Mouse (Mus musculus) right cerebral cortex, postnatal 10 days (tissue): Measurements from ENCODE around the gene Sorcs2.

ENCODE experiments used
- DNase-seq, 2 experiments: peaks; one replicate each; pipeline ENCODE4 v3.0.0; 2021; ENCODE audit warnings: low spot score in 2 of 2

The Sorcs2 gene

DNA sequence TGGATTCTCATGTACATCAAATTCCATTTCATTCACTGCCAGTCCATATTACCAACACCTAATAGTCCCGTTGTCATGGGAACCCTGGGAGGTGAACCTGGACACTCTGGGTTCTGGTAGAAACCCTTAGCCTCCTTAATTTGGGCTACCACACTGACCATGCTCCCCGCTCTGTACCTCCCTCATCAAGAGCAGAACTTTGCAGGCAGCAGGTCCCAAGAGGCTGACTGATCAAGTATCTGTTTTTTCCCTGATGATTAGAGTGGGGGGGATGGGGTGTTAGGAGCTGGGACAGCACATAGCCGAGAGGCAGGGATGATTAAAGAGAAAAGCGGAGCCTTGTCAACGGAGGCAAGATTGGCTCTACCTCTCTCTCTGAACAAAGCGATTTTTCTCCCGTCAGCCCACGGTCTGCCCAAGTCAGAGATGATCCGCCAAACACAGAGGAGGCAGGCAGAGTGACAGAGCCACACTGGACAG lies 167.6 kb downstream of the Sorcs2 start:
- no peak for DNase-seq

DNA sequence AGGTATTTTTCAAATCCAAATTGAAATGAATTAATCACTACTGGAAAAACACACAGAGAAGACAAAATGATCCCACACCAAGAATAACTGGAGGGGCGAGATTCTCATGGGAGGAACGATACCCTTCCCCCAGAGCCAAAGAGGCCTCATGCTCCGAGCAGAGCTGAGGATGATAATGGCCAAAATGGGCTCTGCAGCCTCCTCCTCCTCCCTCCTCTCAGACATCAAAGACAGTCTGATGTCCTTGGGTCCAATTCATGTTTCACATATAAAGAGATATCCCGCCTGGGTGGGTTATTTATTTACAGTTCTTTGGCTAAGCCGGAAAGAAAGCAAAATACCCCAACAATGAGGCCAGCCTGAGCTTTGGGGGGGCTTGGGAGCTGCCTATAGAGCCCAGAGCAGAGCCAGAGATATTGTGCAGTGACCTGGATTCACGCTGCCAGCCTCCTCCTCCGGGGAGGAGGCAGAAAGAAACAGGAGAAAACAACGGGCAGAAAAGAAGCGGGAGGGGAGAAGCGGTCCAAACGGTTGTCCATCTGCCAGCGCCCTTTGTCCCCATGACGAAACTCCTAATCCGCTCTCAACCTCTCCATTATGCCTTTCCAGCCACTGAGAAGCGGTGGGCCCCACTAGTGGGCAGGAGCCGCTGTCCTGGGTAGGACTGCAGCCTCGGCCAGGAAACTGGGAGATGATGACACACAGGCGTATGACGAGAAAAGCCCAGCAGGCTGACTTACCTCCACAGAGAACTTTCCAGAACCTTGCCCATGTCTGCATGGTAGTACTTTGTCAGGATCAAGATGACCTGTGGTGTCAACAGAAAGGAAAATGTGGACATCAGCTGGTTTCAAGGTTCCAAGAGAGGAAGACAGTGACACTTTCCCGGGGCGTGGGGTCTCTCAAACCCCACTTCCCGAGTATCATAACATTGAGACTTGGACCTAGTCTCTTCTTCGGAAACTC lies 169.3 kb downstream of the Sorcs2 start:
- peak in 1 of 2 experiments; percentile 34 for DNase-seq

DNA sequence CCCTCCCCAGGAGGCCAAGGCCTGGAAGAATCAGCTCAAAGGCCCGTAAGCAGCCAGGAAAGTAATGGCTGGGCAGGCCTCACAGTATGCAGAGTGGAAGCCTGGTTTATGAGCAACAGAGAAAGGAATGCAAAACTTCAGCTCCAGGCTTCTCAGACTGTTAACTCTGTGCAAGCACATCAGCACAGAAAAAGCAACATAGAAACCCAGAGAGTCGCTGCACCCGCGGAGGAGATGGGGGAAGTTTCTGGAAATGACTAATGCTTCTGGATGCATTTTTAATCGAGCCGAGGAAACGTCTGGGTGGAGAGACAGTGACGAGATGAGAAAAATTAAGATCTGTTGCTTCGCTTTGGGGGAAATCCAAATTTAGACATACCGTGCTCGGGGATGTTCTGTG lies 171.6 kb downstream of the Sorcs2 start:
- peak; percentile 71 to 76 for DNase-seq

DNA sequence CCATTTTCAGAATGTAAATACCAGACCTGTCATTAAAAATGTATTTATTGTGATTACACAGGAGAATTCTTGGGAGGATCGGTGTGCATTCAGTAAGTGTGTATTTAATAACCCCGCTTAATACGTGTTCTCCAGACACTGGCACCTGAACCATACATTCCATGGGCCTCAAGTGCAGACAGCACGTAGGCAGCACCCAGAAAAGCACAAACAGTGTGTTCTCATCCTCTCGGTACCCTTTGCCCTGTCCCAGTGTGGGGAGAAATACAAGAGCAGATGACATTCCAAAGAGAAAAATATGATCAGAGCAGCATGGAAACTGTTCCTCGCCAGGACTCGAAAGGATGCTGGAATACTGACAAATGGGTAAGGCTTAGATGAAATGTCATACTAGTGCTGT lies 172.1 kb downstream of the Sorcs2 start:
- DNase-seq: no peak

DNA sequence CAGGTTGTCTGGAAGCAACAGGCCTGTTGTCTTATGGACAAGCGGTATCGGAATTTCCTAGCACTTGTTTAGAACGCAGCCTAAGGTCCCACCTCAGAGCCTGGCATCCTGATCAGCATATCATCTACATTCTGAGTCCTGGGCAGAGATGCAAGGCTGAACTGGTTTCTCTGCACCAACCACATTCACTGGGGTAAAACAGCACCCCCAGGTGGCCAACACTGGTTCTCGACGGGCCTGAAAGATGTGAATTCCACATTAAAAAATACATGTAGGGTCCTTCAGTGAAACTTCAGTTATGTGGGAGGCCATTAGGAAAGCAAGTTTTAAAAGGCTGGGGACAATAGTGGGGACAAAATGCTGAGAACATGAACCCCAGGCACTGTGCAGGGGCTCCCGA lies 174.2 kb downstream of the Sorcs2 start:
- DNase-seq: peak; percentile 72 to 78

DNA sequence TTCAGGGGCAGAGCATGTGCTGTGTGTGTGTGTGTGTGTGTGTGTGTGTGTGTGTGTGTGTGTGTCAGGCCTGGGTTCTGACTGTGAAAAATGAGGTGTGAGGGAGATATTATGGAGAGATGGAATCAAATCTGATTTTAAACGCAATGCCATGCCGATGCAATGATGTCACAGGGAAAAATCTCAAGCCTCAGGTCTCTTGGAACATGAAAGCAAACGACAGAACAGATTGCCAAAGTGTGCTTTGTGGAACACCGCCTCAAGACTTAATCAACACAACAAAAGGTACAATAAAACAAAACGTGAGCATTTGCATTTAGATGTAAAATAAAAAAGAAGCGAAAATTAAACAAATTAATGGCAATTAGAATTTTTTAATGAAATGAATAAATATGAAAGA lies 177.3 kb downstream of the Sorcs2 start:
- DNase-seq: no peak

DNA sequence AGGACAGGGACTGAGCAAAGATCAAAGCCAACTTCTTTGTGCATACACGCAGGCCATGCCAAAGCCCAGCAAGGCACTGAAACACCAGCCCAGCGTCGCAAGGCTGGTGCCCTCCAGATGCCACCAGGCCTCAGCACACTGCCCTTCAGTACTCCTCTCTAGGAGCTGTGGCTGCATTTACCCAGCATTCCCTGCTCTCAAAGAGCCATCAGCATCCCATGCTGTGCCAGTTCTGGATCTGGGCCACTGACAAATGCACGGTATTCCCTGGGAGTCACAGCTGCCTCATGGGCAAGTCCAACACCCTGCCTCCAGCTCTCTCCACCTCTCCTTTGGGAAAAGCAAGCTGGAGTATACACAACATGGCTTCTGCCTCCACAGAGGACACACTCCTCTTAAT lies 177.8 kb downstream of the Sorcs2 start:
- DNase-seq: no peak

DNA sequence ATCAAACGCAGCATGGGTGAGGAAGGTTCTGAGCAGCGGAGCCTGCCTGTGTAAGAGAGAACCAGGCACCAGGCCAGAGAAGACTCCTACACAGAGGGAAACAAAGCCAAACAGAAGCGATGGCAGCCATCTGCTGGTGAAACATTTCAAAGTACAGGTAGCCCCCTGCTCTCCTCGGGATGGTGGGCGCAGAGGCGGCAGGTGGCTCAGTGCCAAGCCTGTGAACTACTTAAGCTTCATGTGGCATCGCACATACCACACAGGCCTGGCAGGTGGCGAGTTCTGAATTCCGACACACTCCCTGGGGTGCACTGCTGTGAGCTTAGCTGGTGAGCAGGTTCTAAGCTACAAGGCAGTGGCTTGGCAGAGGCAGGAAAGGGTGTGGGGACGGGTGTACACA lies 184.6 kb downstream of the Sorcs2 start:
- DNase-seq: peak; percentile 94 to 96

DNA sequence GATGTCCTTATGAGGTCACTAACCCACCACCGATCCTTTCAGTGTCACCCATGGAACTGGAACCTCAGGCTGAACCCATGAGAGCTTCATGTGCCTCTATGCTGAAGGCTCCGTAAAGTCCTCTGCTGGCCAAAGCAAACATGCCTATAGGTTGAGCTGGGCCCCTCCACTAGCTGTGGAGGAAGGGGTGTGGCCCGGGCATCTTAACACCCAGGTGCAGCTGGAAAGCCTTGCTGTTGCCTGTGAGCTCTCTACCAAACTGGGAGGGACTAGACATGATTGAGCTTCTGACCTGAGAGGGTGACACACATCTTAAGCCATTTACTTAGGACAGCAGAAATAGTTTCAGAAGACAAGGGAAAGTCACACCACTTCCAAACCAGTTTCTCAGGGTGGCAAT lies 189.1 kb downstream of the Sorcs2 start:
- DNase-seq: no peak

DNA sequence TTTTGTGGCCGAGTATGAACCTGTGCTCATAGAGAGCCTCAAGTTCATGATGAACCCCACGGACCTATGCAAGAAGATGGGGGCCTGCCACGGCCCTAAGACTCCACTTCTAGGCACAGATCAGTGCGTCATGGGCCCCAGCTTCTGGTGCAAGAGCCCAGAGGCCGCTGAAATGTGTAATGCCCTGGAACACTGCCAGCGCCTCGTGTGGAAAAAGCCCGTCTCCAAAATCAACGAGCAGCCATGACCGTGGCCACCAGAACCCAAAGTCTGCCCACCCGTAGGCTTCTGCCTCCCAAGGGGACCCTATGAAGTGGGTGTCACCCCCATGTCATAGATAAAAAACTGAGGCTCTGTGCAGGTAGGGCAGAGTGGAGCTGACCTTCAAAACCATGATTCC lies 192.5 kb downstream of the Sorcs2 start:
- no peak for DNase-seq

DNA sequence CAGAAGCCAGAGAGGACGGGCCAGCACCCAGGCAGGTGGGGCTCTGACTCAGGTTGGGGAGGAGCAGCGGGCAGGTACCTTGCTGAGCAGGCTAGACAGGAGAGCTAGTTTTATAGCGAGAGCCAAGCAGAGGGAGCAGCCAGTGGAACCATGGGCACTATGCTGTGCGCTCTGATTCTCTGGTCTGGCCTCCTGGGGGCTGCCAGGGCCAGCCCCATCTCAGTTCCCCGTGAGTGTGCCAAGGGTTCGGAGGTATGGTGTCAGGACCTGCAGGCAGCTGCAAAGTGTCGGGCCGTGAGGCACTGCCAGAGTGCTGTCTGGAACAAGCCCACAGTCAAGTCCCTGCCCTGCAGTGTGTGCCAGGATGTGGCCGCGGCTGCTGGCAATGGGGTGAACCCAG lies 194.0 kb downstream of the Sorcs2 start, which contains the start of gene Psapl1:
Psapl1 (plus strand) TSS at position 106 of the 400 bp plus-strand sequence.
- no peak for DNase-seq

DNA sequence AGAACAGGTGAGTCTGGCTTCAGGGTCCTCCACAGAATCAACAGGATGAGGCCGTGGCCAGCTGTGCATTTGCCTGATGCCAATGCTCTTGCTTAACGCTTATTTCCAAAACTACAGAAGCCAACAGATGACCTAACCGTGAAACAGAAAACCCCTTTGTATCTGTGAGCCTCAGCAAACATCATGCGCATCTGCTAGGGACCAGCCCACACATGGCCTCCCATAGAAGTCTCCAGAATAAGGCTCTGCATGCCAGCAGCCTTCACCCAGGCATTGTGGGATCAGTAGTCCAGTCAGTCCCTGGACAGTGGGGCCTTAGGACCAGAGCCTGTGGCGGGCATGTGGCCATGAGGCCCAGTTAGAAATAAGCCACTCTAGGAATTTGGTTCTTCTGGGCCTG lies 194.5 kb downstream of the Sorcs2 start:
- DNase-seq: no peak

DNA sequence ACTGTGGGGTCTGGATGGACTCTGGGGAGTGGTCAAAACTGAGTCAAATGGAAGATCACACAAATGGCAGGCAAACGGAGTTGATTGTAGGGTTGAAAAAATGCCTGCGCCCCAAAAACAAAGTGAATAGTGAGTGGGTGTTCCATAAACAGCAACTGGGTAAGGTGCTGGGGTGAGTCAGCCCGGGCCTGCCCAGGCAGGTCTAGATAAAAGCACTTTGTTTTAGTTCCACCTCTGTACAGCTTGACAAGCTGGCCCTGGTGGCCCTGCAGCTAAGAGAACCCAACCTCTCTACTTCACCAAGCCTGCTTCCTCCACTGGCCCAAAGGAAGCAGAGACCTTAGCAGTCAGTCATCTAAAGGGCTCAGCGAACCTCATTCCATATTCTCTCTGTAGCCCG lies 195.2 kb downstream of the Sorcs2 start:
- DNase-seq: no peak

DNA sequence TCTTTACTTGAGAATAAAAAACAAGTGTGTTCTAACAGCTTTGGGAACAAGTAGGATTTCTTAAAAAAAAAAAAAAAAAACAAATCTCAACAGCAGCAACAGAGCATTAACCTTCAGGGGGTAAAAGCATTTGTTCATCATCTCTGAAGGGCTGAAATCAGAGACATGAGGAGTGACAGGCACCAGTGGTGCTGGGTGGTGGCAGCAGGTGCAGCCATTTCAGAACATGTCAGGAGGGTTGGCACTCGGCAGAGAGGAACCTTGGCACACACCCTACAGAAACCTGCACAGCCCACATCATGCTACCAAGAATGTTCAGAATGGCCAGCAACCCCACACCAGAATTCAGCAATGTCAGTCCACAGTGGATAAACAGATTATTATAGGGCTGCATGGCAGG lies 198.4 kb downstream of the Sorcs2 start:
- DNase-seq: no peak

DNA sequence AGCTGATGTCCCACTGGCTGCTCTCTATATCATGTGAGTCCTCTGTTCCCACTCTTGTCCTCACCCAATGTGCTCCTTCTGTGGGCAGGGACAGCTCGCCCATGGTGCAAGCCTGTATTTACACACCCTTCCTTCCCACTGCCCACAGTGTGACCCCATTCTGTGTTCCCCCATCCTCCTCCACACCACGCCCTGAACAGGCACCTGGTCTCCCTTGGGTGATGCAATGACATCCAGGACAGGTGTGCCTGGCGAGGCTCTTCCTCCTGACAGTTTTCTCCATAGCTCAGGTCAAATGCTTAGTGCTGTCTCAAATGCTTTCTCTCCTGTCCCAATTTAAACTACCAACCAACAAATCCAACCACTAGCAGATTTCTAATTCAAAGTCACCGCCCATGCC lies 202.5 kb downstream of the Sorcs2 start:
- DNase-seq: no peak

DNA sequence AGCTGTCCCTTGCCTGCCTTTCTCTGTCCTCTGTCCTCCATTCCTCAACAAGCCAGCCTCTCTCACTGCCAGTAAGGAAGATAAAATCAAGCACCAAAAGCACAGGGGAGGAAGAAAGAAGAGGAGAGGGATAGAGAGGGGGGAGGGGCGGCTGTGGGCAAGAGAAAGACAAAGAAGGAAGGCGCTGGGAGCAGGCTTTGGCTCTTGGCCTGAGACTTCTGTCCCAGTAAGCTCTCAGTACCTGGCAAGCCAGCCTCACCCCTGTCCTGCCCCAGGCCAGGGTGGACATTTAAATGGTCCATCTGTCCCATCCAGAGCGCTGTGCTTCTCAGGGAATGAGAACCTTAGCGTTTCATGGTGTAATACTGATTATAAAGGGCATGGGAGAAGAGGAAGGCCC lies 203.3 kb downstream of the Sorcs2 start:
- DNase-seq: no peak

DNA sequence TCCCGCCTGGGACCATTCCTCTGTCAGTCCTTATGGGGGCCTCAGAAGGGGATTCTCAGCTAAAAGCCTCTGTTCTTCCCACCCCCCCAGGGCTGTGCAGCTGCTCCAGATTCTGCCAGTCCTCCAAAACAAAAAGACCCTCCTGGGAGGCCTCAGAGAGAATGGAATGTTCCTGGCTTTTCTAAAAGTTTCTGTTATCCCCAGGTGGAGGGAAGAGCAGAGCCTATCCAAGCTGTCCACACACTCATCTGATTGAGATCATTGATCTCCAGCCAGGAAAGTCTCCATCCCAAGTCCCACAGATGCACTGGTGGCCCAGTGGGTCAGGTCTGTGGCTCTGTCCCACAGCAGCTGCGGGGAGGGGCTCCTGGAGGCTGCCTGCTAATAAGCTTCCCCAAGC lies 205.3 kb downstream of the Sorcs2 start:
- no peak for DNase-seq

DNA sequence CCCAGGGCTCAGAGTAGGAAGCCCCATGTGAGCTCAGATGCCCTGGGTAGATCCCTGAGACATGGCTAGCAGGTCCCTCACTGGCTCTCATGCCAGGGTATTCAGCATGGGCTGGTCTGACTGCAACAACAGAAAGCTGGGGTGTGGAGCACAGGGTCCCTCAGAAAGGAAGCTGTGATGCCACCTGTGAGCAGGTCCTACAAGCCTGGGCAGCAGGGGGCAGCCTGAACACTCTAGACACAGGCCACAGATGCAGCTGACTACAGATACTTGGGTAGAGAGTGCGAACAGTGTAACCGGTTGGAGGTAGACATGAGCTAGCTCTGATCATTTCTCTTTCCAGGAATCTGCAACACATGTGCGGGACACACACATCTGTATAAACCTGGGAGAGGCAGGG lies 206.1 kb downstream of the Sorcs2 start:
- no peak for DNase-seq

DNA sequence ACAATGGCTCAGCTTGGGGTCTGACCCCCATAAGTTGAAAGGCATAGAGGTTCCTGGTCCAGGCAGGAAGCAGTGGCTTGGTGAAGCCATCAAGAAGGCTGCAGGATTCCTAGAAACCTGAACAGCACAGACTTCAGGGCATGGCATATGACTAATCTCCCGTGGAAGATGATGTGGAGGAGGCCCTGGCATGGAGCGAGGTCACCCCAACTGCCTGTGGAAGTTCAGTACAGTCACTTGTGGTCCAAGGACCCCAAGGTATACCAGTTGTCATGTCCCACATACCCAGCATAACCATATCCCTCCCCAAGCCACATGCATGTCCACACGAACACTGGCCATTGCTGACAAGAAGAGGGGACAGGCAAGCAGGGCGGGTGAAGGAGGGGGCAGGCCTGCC lies 206.7 kb downstream of the Sorcs2 start:
- no peak for DNase-seq

DNA sequence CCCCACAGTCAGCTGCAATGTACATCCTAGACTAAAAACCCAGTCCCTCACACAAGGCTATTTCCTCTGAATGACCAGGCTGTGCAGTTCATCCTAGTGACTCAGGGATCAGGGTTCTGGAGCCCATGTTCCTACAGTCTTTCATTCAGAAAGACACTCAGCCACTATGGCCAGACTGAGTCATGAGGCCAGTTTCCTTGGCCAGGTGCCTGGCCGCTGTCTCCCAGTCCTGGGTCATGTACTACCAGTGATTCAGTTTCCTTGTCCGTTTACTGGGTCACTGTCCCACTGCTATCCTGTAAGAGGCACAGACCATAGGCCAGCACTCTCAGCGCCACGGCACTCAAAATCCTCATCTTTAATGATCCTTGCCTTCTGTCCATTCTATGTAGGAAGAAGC lies 209.6 kb downstream of the Sorcs2 start:
- DNase-seq: no peak

DNA sequence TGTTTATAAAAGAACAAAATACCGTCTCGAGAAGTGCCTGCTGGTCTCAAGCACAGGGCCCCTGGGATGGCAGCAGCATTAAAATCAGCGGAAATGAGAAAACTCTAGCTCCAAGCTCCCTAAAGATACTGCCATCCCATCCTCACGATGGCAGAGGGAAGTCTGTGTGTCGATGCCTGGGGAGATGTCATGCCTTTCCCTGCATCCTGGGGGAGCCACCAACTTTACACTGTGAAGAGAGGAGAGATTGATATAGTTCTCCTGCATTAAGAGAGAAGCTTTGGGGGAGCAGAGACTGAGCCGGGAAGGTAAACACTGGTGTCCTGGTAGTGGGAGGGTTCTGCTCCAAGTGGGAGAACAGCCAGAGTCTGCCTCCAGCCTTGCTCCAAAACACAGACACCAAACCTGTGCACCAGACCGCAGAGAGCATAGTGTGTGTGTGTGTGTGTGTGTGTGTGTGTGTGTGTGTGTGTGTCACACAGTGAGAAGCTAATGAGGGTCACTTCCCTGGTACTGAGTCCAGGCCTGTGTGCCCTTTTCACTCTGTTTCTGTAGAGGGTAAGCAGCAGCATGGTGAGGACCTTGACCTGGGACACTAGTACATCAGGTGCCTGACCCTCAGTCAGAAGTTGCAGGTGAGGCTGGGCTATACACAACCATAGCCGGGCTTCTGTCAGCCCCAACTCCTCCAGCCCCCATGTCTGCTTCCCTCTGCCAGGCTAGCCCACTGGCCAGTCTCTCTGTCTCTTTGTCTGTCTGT lies 211.5 kb downstream of the Sorcs2 start:
- no peak for DNase-seq

DNA sequence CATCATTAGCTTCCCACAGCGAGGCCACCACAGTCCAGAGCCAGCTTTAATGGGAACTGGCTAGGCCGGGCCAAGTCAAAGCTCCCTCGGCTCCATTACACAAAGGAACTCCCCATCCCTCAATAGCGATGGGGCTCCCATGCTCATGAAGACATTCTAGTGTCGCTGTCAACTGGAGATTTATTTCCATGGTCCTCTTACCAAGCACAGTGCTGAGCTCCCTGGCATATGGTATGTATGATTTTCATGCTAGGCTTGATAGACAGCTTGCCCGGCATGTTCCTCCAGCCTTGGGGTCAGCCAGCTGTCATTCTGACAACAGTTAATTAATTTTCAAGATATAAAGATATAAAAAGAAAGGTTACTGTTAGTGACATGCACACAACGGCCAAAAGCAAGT lies 215.6 kb downstream of the Sorcs2 start:
- no peak for DNase-seq

DNA sequence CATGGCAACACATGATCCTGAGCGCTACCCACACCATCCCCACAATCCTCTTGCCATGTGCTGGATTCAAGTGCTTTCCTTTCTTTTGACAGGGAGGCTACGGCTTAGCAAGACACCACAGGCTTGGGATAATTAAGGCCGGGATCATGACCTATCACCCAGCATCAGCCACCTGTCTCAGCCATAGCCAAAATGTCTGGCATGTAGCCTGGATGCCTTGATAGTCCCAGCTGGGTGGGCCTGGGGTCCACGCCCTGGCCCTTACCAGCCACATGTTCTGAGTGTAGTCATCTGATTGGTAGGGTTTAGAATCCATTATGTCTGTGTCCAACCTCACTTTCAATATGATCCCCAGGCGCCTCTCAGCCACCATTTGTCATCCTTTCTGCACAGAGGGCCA lies 218.2 kb downstream of the Sorcs2 start:
- DNase-seq: no peak
